Mouse (Mus musculus) hindbrain, postnatal 0 days (tissue): ENCODE measurements around the gene Nbl1. TPM values are rescaled to one million over a fixed set of nuclear protein-coding genes. Genes with fewer than 3 reads are reported as not detected.

Experiments used
- ATAC-seq: fragments of 200-750 bp; cut with Nextera tagmentation; 2 replicates; pipeline ENCODE4 v1.8.0; 2017; ENCODE audit warnings: mild to moderate bottlenecking, moderate TSS enrichment, moderate library complexity
- DNase-seq: peaks from one replicate; pipeline ENCODE4 v3.0.0-alpha.2; 2015; ENCODE audit warnings: low spot score
- H3K27ac ChIP-seq: fragments of 300-500 bp; sonication (generic); 2 replicates; pipeline ENCODE4 v1.5.1; 2014; ENCODE audit warnings: mild to moderate bottlenecking
- H3K27me3 ChIP-seq: fragments of 300-500 bp; sonication (generic); 2 replicates; pipeline ENCODE4 v1.6.1; 2014; ENCODE audit warnings: low read length, mixed read lengths; ENCODE audit not compliant: insufficient read depth
- H3K36me3 ChIP-seq: fragments of 300-500 bp; sonication (generic); 2 replicates; pipeline ENCODE4 v1.6.1; 2014; ENCODE audit warnings: low read length, mixed read lengths; ENCODE audit not compliant: insufficient read depth
- H3K4me1 ChIP-seq: fragments of 300-500 bp; sonication (generic); 2 replicates; pipeline ENCODE4 v1.6.1; 2014; ENCODE audit warnings: antibody characterized with exemption, low read length, mixed read lengths; ENCODE audit not compliant: insufficient read depth
- H3K4me2 ChIP-seq: fragments of 300-500 bp; sonication (generic); 2 replicates; pipeline ENCODE4 v1.6.1; 2014; ENCODE audit warnings: low read depth, mild to moderate bottlenecking, low read length, moderate library complexity, mixed read lengths
- H3K4me3 ChIP-seq: fragments of 300-500 bp; sonication (generic); 2 replicates; pipeline ENCODE4 v1.5.1; 2014; ENCODE audit warnings: low read length
- H3K9ac ChIP-seq: fragments of 300-500 bp; sonication (generic); replicated peaks from 2 replicates; pipeline ENCODE4 v1.6.1; 2014; ENCODE audit warnings: mild to moderate bottlenecking, low read length, moderate library complexity, mixed read lengths
- H3K9me3 ChIP-seq: fragments of 300-500 bp; sonication (generic); 2 replicates; pipeline ENCODE4 v1.6.1; 2016; ENCODE audit warnings: low read length, mixed read lengths
- CTCF ChIP-seq: IDR thresholded peaks from 2 replicates; pipeline ENCODE4 v1.5.1; 2016; ENCODE audit warnings: antibody characterized with exemption, control low read depth, low read depth
- WGBS: fragments of 180-500 bp; shearing (Covaris S2); extraction: QIAGEN DNeasy Blood & Tissue Kit; methylation state at CpG from one replicate; pipeline ENCODE4 v1.1.7; 2014; 5-methylcytosine and 5-hydroxymethylcytosine counted together
- polyA plus RNA-seq: library from polyadenylated mRNA; unstranded; fragments of >200 nt; fragmentation: Nextera tagmentation; extraction: Ambion mirVana; gene quantifications from 2 replicates; pipeline ENCODE4 v1.2.1, GENCODE M21; 2015
- total RNA-seq: library from RNA; depleted of rRNA; stranded (reverse); fragments of >200 nt; gene quantifications from 2 replicates; pipeline ENCODE4 v1.2.3, GENCODE M21; 2014

The Nbl1 gene
- total and polyA plus RNA-seq, 2 experiments from 2014 or later: 64.4 to 85.3 TPM

DNA sequence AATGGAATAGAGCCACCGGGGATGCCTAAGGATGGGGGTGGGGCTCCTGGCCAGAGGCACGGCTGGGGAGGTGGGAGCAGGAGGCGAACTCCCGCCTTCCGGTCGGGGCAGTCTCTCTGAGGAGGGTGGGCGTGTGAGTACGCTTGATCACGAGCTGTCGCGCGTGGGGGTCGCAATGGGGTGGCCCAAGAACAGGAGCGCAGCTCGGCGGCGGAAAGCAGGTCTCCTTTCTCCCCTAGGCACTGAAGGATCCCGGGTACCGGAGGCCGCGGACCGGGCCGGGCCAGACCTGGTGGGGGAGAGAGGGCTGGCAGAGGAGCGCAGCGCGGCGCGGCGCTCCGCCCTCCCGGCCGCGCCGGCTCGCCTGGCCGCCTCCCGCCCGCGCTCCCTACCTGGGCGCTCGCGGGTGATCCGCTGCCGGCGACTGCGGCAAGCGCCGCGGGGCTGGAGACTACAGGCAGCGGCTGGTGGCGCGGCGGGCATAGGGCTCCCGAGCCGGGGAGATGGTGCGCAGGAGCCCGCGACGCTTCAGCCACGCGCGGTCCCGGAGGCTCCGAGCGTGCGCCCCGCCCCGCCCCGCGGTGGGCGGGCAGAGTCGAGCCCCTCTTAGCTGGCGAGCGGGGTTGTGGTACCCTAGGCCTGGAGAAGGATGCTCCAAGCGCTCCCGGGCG lies 17.6 kb downstream of the Nbl1 start, which contains the start of gene Htr6:
Gene Htr6 (minus strand): TSS at position 530 of the 671 bp plus-strand sequence.
- Histone ChIP-seq H3K36me3 (no peaks in the 10 kb centered on the region), H3K4me3 (peak within 1 kb of the TSS; percentile 58), H3K9me3 (no peaks in the 10 kb centered on the region), H3K27me3 (peaks cover 29% of the 10 kb centered on the region), H3K27ac (no peak within 1 kb of the TSS), H3K4me1 (no peaks in the 10 kb centered on the region; the same call in 1 of the 2 replicates), H3K9ac (peak within 1 kb of the TSS; percentile 59), H3K4me2 (peak within 1 kb of the TSS; percentile 83)
- ATAC-seq (peak; percentile 27; the same call in 1 of the 2 replicates), DNase-seq (no peak)
- WGBS: 2% methylated on average over 69 of the region's 77 CpGs
- TF ChIP-seq CTCF: no peak

DNA sequence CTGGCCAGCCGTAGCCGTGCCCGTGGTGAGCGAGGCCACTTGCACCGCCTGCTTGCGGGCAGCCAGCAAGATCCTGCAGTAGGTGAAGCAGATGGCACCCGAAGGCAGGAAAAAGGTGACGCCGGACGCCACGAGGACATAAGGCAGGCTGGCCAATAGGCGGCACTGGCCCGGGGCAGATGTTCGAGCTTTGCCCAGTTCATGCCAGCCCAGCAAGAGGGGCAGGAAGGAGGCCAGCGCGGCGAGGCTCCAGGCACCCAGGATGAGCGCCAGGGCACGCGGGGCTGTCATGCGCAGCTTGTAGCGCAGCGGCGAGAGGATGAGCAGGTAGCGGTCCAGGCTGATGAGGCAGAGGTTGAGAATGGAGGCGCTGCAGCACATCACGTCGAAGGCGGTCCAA lies 18.7 kb downstream of the Nbl1 start:
- H3K9ac ChIP-seq: no peak overlapping the region
- H3K36me3 ChIP-seq: no peaks in the 10 kb centered on the region
- peak; percentile 26; the same call in 1 of the 2 replicates for TF ChIP-seq CTCF
- peak overlapping the region; percentile 58 for H3K4me3 ChIP-seq
- H3K4me2 ChIP-seq: peak overlapping the region; percentile 83
- DNase-seq (peak; percentile 23), ATAC-seq (no peak)
- H3K27me3 ChIP-seq: peaks cover 29% of the 10 kb centered on the region
- WGBS: 15% methylated on average over 29 of the region's 29 CpGs
- no peaks in the 10 kb centered on the region for H3K9me3 ChIP-seq
- H3K27ac ChIP-seq: no peak overlapping the region
- no peaks in the 10 kb centered on the region; the same call in 1 of the 2 replicates for H3K4me1 ChIP-seq

DNA sequence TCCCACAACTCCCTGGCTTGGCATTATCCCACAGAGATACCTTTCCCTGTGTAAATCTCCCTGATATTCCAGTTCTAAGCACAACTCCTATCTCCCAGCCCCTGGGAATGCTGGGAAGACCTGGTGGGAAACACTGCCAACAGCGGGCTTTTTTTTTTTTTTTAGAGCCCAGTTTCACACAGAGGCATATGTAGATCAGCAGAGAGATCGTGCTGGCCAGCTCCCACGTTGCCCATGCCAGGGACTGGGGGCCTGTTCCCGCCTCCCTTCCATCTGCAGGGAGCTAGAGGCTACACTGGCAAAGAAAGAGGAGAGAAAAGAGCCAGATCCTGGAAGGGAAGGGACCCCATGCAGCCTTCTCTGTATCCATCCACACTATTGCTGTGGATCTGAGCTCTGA lies 24.5 kb downstream of the Nbl1 start:
- H3K36me3 ChIP-seq: no peaks in the 10 kb centered on the region
- ATAC-seq: no peak
- no peak overlapping the region for H3K9ac ChIP-seq
- no peaks in the 10 kb centered on the region; the same call in 1 of the 2 replicates for H3K27me3 ChIP-seq
- 23% methylated on average over 4 of the region's 4 CpGs for WGBS
- no peaks in the 10 kb centered on the region for H3K4me1 ChIP-seq
- TF ChIP-seq CTCF: no peak
- H3K4me3 ChIP-seq: no peak overlapping the region
- no peaks in the 10 kb centered on the region for H3K9me3 ChIP-seq
- H3K27ac ChIP-seq: no peak overlapping the region
- H3K4me2 ChIP-seq: no peak overlapping the region
- no peak for DNase-seq

GRCm38 (mm10) chr4:139064831-139065230 lies 28.0 kb downstream of the Nbl1 start:
- no peak overlapping the region for H3K4me2 ChIP-seq
- H3K9ac ChIP-seq: no peak overlapping the region
- TF ChIP-seq CTCF: no peak
- no peaks in the 10 kb centered on the region for H3K36me3 ChIP-seq
- WGBS: 96% methylated on average over 5 of the region's 5 CpGs
- no peaks in the 10 kb centered on the region for H3K4me1 ChIP-seq
- no peak overlapping the region for H3K4me3 ChIP-seq
- no peak for ATAC-seq
- no peaks in the 10 kb centered on the region for H3K9me3 ChIP-seq
- H3K27me3 ChIP-seq: no peaks in the 10 kb centered on the region; the same call in 1 of the 2 replicates
- no peak overlapping the region for H3K27ac ChIP-seq
- DNase-seq: no peak

- Histone ChIP-seq H3K36me3 (no peaks in the 10 kb centered on the region), H3K27ac (no peak overlapping the region), H3K4me3 (no peak overlapping the region), H3K9ac (no peak overlapping the region), H3K9me3 (no peaks in the 10 kb centered on the region), H3K4me1 (0 out of 2 replicates have a peak, but pooled peaks cover 11% of the 10 kb centered on the region), H3K4me2 (no peak overlapping the region), H3K27me3 (0 out of 2 replicates have a peak, but pooled peaks cover 3% of the 10 kb centered on the region)
- WGBS: 24% methylated on average over 7 of the region's 7 CpGs
- ATAC-seq (no peak), DNase-seq (peak; percentile 47)
- TF ChIP-seq CTCF: no peak
Observed at GRCm38 (mm10) chr4:139059569-139059968, 33.2 kb downstream of the Nbl1 start.

GRCm38 (mm10) chr4:139058029-139058428 lies 34.8 kb downstream of the Nbl1 start:
- H3K4me2 ChIP-seq: no peak overlapping the region
- TF ChIP-seq CTCF: no peak

GRCm38 (mm10) chr4:139057291-139057690 lies 35.5 kb downstream of the Nbl1 start:
- peak; percentile 43 for DNase-seq
- Histone ChIP-seq H3K4me1 (peaks cover 15% of the 10 kb centered on the region; the same call in 1 of the 2 replicates), H3K27ac (no peak overlapping the region), H3K9ac (no peak overlapping the region), H3K4me2 (no peak overlapping the region), H3K9me3 (no peaks in the 10 kb centered on the region), H3K27me3 (0 out of 2 replicates have a peak, but pooled peaks cover 3% of the 10 kb centered on the region), H3K36me3 (no peaks in the 10 kb centered on the region), H3K4me3 (no peak overlapping the region)
- 64% methylated on average over 5 of the region's 5 CpGs for WGBS
- no peak for TF ChIP-seq CTCF
- ATAC-seq: no peak

More at GRCm38 (mm10) chr4:139058029-139058428, 34.8 kb downstream of the Nbl1 start:
- 81% methylated on average over 5 of the region's 5 CpGs for WGBS
- Histone ChIP-seq H3K9ac (no peak overlapping the region), H3K4me1 (peaks cover 15% of the 10 kb centered on the region; the same call in 1 of the 2 replicates), H3K4me3 (no peak overlapping the region), H3K9me3 (no peaks in the 10 kb centered on the region), H3K27ac (no peak overlapping the region), H3K27me3 (0 out of 2 replicates have a peak, but pooled peaks cover 3% of the 10 kb centered on the region), H3K36me3 (no peaks in the 10 kb centered on the region)
- ATAC-seq (no peak), DNase-seq (no peak)
